Mouse (Mus musculus): Measurements from ENCODE around the gene Fam205a4. TPM values are rescaled to one million over a fixed set of nuclear protein-coding genes. Genes with fewer than 3 reads are reported as not detected.
"Not testable (repeated sequence)": the region's sequence is repeated elsewhere in the genome, so short reads cannot be mapped to it uniquely, and the experiment has no call there.

Gene Fam205a4
- total RNA-seq (2021): not detected

DNA sequence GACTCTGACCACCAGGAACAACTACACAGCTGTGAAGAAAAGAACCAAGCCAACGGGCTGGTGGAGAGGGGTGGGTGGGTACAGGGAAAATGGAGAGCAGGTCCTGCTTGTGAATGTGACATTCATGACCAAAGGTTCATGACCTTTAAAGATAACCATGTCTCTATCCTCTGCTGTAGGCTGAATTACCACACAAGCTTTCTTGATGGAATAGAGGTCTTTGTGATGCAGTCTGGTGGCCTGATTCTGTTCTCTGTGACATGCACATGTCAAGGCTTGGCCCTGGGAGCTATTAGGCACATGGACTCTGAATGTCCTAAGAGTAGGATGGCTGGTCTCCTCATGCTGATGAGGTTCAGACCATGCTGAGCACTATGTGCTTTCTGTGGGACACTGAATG is at the start of gene Fam205a4:
Fam205a4 (plus strand) TSS at position 301 of the 400 bp plus-strand sequence.
- DNase-seq; intact Hi-C loops (cut with DNase I): not testable (repeated sequence)

DNA sequence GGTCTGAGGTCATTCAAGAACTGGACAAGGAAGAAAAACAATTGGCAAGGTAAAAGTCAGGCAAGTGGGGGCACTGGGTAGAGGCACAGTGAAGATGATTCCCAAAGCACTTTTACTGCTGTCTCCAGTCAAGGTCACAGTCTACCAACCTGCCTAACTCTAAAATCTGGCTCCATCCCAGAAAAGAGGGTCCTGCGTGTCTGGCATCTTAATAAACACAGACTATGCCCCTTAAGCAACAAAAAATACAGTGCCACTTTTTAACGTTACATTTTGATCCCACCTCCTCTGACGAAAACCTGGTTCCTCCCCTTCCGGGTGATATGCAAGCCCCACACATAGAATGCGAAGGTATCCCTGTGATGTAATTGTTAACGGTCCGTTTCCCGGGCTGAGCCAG is 24.6 kb upstream of the Fam205a4 start, which contains the start of gene Gm20878:
Gm20878 (plus strand) TSS at position 301 of the 400 bp plus-strand sequence.
- intact Hi-C loops (cut with DNase I); DNase-seq: not testable (repeated sequence)

Other genes with a start within 250 kb of the Fam205a4 start
- gene Dctn3, start 242.9 kb upstream of the Fam205a4 start, total RNA-seq (2021): 10 to 100 TPM; 70.7 to 77.7 TPM
- not detected for gene Arid3c, start 234.9 kb upstream of the Fam205a4 start, total RNA-seq (2021)
- 10 to 100 TPM; 58.5 to 59.4 TPM for gene Galt, start 210.8 kb upstream of the Fam205a4 start, total RNA-seq (2021)
- 10 to 100 TPM; 19.7 to 23.5 TPM for gene Sigmar1, start 209.9 kb upstream of the Fam205a4 start, total RNA-seq (2021)
- gene Ccl27a, start 191.8 kb upstream of the Fam205a4 start, total RNA-seq (2021): 10 to 100 TPM; 19.1 to 19.4 TPM
- not detected for gene Gm21541, start 62.4 kb upstream of the Fam205a4 start, total RNA-seq (2021)
- 1 to 10 TPM in 1 of 2 experiments, under 1 TPM in 1; 0.47 to 1.8 TPM for gene Gm20878, start 24.5 kb upstream of the Fam205a4 start, total RNA-seq (2021)
- not detected for gene Gm21093, start 68.7 kb downstream of the Fam205a4 start, total RNA-seq (2021)
- gene Gm3893, start 125.1 kb downstream of the Fam205a4 start, total RNA-seq (2021): not detected
- 10 to 100 TPM; 25.6 to 29.2 TPM for gene Gm13304, start 148.8 kb downstream of the Fam205a4 start, total RNA-seq (2021)
- not detected for gene Gm13306, start 187.4 kb downstream of the Fam205a4 start, total RNA-seq (2021)
- not detected for gene Gm13305, start 202.5 kb downstream of the Fam205a4 start, total RNA-seq (2021)

Data from heart, postnatal 36 days (tissue).